Mouse (Mus musculus): ENCODE results near the gene Ret.

The Ret gene

GRCm38 (mm10) chr6:118197440-118197975 is at the start of gene Ret:
Gene Ret, minus strand, starts transcription at chr6:118197718.
- DNase-seq: no peak

- DNase-seq: no peak
Observed at GRCm38 (mm10) chr6:118247161-118247560, 49.6 kb upstream of the Ret start.

- DNase-seq: no peak
Observed at GRCm38 (mm10) chr6:118244106-118244505, 46.6 kb upstream of the Ret start.

GRCm38 (mm10) chr6:118242941-118243340 is 45.4 kb upstream of the Ret start:
- DNase-seq: no peak

GRCm38 (mm10) chr6:118226072-118226471 is 28.6 kb upstream of the Ret start:
- no peak for DNase-seq

- no peak for DNase-seq
Observed at GRCm38 (mm10) chr6:118222471-118222870, 25.0 kb upstream of the Ret start.

GRCm38 (mm10) chr6:118215676-118216075 is 18.2 kb upstream of the Ret start:
- no peak for DNase-seq

- DNase-seq: no peak
Observed at GRCm38 (mm10) chr6:118208326-118208725, 10.8 kb upstream of the Ret start.

- no peak for DNase-seq
Observed at GRCm38 (mm10) chr6:118206386-118206785, 8.9 kb upstream of the Ret start.

- DNase-seq: no peak
Observed at GRCm38 (mm10) chr6:118205176-118205890, 7.8 kb upstream of the Ret start.

GRCm38 (mm10) chr6:118204112-118204511 is 6.6 kb upstream of the Ret start:
- DNase-seq: no peak

GRCm38 (mm10) chr6:118196751-118197439 is 623 bp downstream of the Ret start:
- DNase-seq: peak; percentile 13

GRCm38 (mm10) chr6:118195108-118195507 is 2.4 kb downstream of the Ret start:
- DNase-seq: peak; percentile 22

GRCm38 (mm10) chr6:118192882-118193281 is 4.6 kb downstream of the Ret start:
- no peak for DNase-seq

GRCm38 (mm10) chr6:118192199-118192598 is 5.3 kb downstream of the Ret start:
- DNase-seq: no peak

- DNase-seq: no peak
Observed at GRCm38 (mm10) chr6:118189764-118190163, 7.8 kb downstream of the Ret start.

- DNase-seq: no peak
Observed at GRCm38 (mm10) chr6:118188599-118188998, 8.9 kb downstream of the Ret start.

GRCm38 (mm10) chr6:118187285-118187641 is 10.3 kb downstream of the Ret start:
- no peak for DNase-seq

- no peak for DNase-seq
Observed at GRCm38 (mm10) chr6:118186620-118187284, 10.8 kb downstream of the Ret start.

- no peak for DNase-seq
Observed at GRCm38 (mm10) chr6:118184126-118184525, 13.4 kb downstream of the Ret start.

GRCm38 (mm10) chr6:118180085-118180423 is 17.5 kb downstream of the Ret start:
- peak; percentile 8 for DNase-seq

- DNase-seq: peak; percentile 75
Observed at GRCm38 (mm10) chr6:118179316-118180084, 18.0 kb downstream of the Ret start.

- DNase-seq: no peak
Observed at GRCm38 (mm10) chr6:118173975-118174328, 23.6 kb downstream of the Ret start.

Measured in cerebellum, adult 9-10 months (tissue).